Mouse (Mus musculus) inflammation-experienced regulatory T-cells, adult 6 months (primary cell): ENCODE results near the gene Rnf167. TPM values are rescaled to one million over a fixed set of nuclear protein-coding genes. Genes with fewer than 3 reads are reported as not detected.

Experiments used
- ATAC-seq: one replicate; pipeline ENCODE4 v1.8.0; 2017
- polyA plus RNA-seq, 3 experiments: library from polyadenylated mRNA; unstranded; fragments of 100-300 nt; shearing (Covaris generic); gene quantifications; one replicate each; pipeline ENCODE4 v1.2.1; 2017

Rnf167 gene
- polyA plus RNA-seq, 3 experiments from 2014 or later: 276 to 454 (median 423) TPM

GRCm38 (mm10) chr11:70655571-70656455 lies 8.8 kb downstream of the Rnf167 start:
- ATAC-seq: peak; percentile 9

GRCm38 (mm10) chr11:70656456-70656927 lies 9.5 kb downstream of the Rnf167 start:
- no peak for ATAC-seq

GRCm38 (mm10) chr11:70656964-70657363 lies 9.9 kb downstream of the Rnf167 start, which contains the start of gene Eno3:
Eno3 (plus strand) TSS chr11:70657202.
- ATAC-seq: no peak

- no peak for ATAC-seq
Observed at GRCm38 (mm10) chr11:70657573-70657972, 10.5 kb downstream of the Rnf167 start.

- ATAC-seq: no peak
Observed at GRCm38 (mm10) chr11:70657991-70658390, 11.0 kb downstream of the Rnf167 start.

- ATAC-seq: no peak
Observed at GRCm38 (mm10) chr11:70658521-70658920, 11.5 kb downstream of the Rnf167 start.

- no peak for ATAC-seq
Observed at GRCm38 (mm10) chr11:70658942-70659341, 11.9 kb downstream of the Rnf167 start.

- no peak for ATAC-seq
Observed at GRCm38 (mm10) chr11:70660571-70660970, 13.5 kb downstream of the Rnf167 start.

- ATAC-seq: no peak
Observed at GRCm38 (mm10) chr11:70663101-70663500, 16.1 kb downstream of the Rnf167 start.

- ATAC-seq: no peak
Observed at GRCm38 (mm10) chr11:70663957-70664356, 16.9 kb downstream of the Rnf167 start.

GRCm38 (mm10) chr11:70664741-70665140 lies 17.7 kb downstream of the Rnf167 start:
- no peak for ATAC-seq

- ATAC-seq: no peak
Observed at GRCm38 (mm10) chr11:70666687-70667086, 19.7 kb downstream of the Rnf167 start.

- ATAC-seq: no peak
Observed at GRCm38 (mm10) chr11:70667271-70668150, 20.5 kb downstream of the Rnf167 start.

- ATAC-seq: peak; percentile 6
Observed at GRCm38 (mm10) chr11:70668335-70668770, 21.3 kb downstream of the Rnf167 start.

GRCm38 (mm10) chr11:70668771-70669505 lies 21.9 kb downstream of the Rnf167 start, which contains the start of gene Spag7:
Spag7 (minus strand) TSS chr11:70669416.
- ATAC-seq: peak; percentile 89

- ATAC-seq: peak; percentile 7
Observed at GRCm38 (mm10) chr11:70669582-70670345, 22.7 kb downstream of the Rnf167 start.

GRCm38 (mm10) chr11:70670483-70670882 lies 23.4 kb downstream of the Rnf167 start:
- no peak for ATAC-seq

- no peak for ATAC-seq
Observed at GRCm38 (mm10) chr11:70671333-70672047, 24.5 kb downstream of the Rnf167 start.

- ATAC-seq: no peak
Observed at GRCm38 (mm10) chr11:70674014-70674413, 27.0 kb downstream of the Rnf167 start.

- ATAC-seq: no peak
Observed at GRCm38 (mm10) chr11:70674501-70674900, 27.5 kb downstream of the Rnf167 start.

GRCm38 (mm10) chr11:70678092-70678491 lies 31.1 kb downstream of the Rnf167 start:
- ATAC-seq: no peak
